Mouse (Mus musculus) midbrain, embryonic 14.5 days (tissue): ENCODE measurements at regions not wholly inside any gene's neighbourhood (a gene's known extent, or its start where the extent isn't known, plus 50 kb on each side); places are given as distances from the start of the nearest gene placed in this dataset.

Source experiments
- ATAC-seq: fragments of 200-750 bp; cut with Nextera tagmentation; 2 replicates; pipeline ENCODE4 v1.8.0; 2017; ENCODE audit warnings: moderate number of reproducible peaks, moderate library complexity; ENCODE audit not compliant: low FRiP score, low TSS enrichment
- DNase-seq: peaks from one replicate; pipeline ENCODE4 v3.0.0-alpha.2; 2015
- H3K27ac ChIP-seq: fragments of 300-500 bp; sonication (generic); replicated peaks from 2 replicates; pipeline ENCODE4 v1.5.1; 2014; ENCODE audit warnings: mild to moderate bottlenecking, low read depth, low read length, moderate library complexity
- H3K27me3 ChIP-seq: fragments of 300-500 bp; sonication (generic); 2 replicates; pipeline ENCODE4 v1.6.1; 2014; ENCODE audit warnings: low read length, control low read depth, mixed read lengths; ENCODE audit not compliant: control insufficient read depth, insufficient read depth
- H3K36me3 ChIP-seq: fragments of 300-500 bp; sonication (generic); 2 replicates; pipeline ENCODE4 v1.6.1; 2014; ENCODE audit warnings: low read length, control low read depth; ENCODE audit not compliant: control insufficient read depth, insufficient read depth
- H3K4me1 ChIP-seq: fragments of 300-500 bp; sonication (generic); 2 replicates; pipeline ENCODE4 v1.6.1; 2014; ENCODE audit warnings: mild to moderate bottlenecking, antibody characterized with exemption, low read length, control low read depth; ENCODE audit not compliant: control insufficient read depth, insufficient read depth
- H3K4me2 ChIP-seq: fragments of 300-500 bp; sonication (generic); 2 replicates; pipeline ENCODE4 v1.6.1; 2014; ENCODE audit warnings: mild to moderate bottlenecking, low read length, moderate library complexity
- H3K4me3 ChIP-seq: fragments of 300-500 bp; sonication (generic); replicated peaks from 2 replicates; pipeline ENCODE4 v1.5.1; 2014; ENCODE audit warnings: low read depth, low read length
- H3K9ac ChIP-seq: fragments of 300-500 bp; sonication (generic); replicated peaks from 2 replicates; pipeline ENCODE4 v1.6.1; 2014; ENCODE audit warnings: mild to moderate bottlenecking, low read length, moderate library complexity
- H3K9me3 ChIP-seq: fragments of 300-500 bp; sonication (generic); 2 replicates; pipeline ENCODE4 v1.6.1; 2016; ENCODE audit warnings: low read length, control low read depth, mixed read lengths; ENCODE audit not compliant: control insufficient read depth
- WGBS: fragments of 180-500 bp; shearing (Covaris S2); extraction: QIAGEN DNeasy Blood & Tissue Kit; methylation state at CpG from one replicate; pipeline ENCODE4 v1.1.7; 2014; 5-methylcytosine and 5-hydroxymethylcytosine counted together

DNA sequence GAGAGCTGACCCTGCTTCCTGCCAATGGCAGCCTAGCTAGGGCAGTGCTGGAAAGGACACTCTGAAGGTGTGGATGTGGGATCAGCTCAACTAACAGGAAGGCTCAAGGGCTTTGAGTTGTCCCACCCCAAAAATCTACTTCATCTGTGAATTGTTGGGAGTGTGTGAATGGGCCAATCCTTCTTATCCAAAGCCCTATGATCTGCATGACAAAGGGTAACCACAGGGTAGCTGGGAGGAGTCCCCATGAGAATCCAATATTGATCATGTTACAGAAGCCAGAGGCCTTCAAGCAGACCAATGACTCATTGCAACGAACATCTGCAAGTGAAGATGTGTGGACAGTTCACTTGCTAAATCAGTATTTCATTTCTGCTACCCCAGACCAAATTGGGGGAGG is 51.1 kb upstream of the Adra1b start:
- Histone ChIP-seq H3K4me2 (no peak overlapping the region), H3K9me3 (no peaks in the 10 kb centered on the region), H3K9ac (no peak overlapping the region), H3K36me3 (no peaks in the 10 kb centered on the region), H3K27ac (no peak overlapping the region), H3K4me1 (no peaks in the 10 kb centered on the region), H3K4me3 (no peak overlapping the region), H3K27me3 (no peaks in the 10 kb centered on the region)
- WGBS = 77% methylated on average over 1 of the region's 1 CpGs
- no peak for ATAC-seq
- DNase-seq = no peak

DNA sequence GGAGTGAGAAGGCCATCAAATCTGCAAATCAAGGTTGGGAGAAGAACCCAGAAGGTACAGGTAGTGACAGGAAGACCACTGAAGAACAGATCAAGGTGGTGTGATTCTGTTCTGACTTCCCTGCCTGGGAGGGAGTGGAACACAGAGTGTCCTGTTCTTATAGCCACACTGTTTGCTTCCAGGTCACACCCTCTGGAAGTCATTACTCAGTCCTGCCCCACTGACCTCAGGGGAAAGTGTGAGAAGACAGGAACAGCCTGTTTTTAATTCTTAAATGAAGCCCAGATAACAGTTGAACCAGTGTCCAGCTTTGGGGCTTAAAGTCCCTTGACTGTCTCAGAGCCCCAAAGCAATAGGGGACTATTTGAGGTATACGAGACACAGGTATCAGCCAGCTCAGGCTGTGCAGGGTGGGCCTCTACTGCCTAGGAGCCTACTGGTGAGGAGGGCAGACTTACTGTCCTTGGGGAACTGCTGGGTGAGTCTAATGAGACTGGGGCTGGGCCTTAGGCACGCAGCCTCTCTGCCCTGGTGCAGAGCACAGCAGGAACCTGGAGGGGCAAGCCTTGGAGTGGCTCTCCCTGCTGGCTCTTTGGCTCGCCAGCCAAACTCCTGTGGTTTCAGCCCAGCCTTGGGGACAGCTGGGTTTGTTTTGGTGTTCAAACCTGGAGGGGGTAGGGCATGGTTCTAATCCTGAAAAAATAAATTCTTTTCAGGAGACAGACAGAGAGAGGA is 57.4 kb upstream of the Adra1b start:
- WGBS = 44% methylated on average over 3 of the region's 3 CpGs
- no peaks in the 10 kb centered on the region for H3K9me3 ChIP-seq
- H3K4me2 ChIP-seq = no peak overlapping the region
- no peaks in the 10 kb centered on the region for H3K36me3 ChIP-seq
- H3K4me1 ChIP-seq = no peaks in the 10 kb centered on the region
- H3K4me3 ChIP-seq = no peak overlapping the region
- H3K9ac ChIP-seq = no peak overlapping the region
- DNase-seq (no peak), ATAC-seq (no peak)
- H3K27ac ChIP-seq = no peak overlapping the region
- no peaks in the 10 kb centered on the region for H3K27me3 ChIP-seq

DNA sequence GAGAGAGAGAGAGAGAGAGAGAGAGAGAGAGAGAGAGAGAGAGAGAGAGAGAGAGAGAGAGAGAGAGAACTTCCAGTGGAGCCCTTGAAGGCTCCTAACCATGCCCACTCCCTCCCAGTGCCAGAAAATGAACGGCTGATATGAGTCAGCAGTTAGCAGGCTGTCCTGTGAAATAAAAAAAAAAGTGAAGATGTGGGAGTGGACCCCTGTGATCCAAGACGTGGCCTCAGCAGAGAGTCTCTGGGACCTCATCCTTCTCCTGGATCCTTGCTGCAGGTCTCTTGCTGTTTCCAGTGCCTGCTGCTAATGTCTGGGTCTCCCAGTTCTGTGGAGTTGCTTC is 57.9 kb upstream of the Adra1b start:
- 54% methylated on average over 2 of the region's 2 CpGs for WGBS
- Histone ChIP-seq H3K4me2 (no peak overlapping the region), H3K4me3 (no peak overlapping the region), H3K4me1 (no peaks in the 10 kb centered on the region), H3K9me3 (no peaks in the 10 kb centered on the region), H3K27me3 (no peaks in the 10 kb centered on the region), H3K27ac (no peak overlapping the region), H3K36me3 (no peaks in the 10 kb centered on the region), H3K9ac (no peak overlapping the region)
- ATAC-seq = no peak
- no peak for DNase-seq

DNA sequence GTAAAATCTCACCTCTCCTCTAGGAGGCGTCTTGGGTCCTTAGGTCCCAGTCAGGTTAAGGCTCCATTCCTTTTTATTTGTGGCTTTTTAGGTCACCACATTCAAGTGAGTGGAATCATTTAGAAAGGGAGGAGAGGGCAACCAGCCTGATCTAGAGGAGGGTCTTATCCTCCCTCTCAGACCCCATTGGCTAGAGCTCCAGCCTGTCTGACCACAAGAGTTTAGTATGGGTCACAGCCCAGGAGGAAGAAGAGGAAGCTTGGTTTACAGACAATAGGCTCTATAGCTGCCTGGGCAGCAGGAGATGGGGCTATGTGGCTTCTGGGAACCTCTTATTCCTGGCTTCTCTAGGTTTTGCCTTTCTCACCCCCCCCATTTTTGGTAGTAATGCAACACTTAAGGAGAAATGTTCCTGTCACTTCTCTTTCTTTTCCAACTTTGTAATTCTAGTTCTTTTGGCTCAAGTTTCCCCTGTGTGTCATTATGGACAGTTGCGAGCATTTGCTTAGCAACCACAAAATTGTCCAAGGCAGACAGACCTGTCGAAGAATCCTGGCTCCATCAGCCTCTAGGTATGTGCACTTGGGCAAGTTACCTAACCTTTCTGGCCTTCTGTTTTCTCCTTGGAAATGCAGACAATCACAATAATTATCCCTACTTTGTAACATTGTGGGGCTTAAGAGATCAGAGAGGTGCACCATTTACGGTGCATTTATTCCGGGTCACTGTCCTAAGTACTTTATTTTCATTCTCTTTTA is 59.5 kb upstream of the Adra1b start:
- Histone ChIP-seq H3K9me3 (no peaks in the 10 kb centered on the region), H3K27ac (no peak overlapping the region), H3K4me2 (no peak overlapping the region), H3K9ac (no peak overlapping the region), H3K4me3 (no peak overlapping the region), H3K36me3 (no peaks in the 10 kb centered on the region), H3K4me1 (no peaks in the 10 kb centered on the region), H3K27me3 (no peaks in the 10 kb centered on the region)
- DNase-seq = no peak
- no peak for ATAC-seq
- WGBS = 80% methylated on average over 5 of the region's 5 CpGs

DNA sequence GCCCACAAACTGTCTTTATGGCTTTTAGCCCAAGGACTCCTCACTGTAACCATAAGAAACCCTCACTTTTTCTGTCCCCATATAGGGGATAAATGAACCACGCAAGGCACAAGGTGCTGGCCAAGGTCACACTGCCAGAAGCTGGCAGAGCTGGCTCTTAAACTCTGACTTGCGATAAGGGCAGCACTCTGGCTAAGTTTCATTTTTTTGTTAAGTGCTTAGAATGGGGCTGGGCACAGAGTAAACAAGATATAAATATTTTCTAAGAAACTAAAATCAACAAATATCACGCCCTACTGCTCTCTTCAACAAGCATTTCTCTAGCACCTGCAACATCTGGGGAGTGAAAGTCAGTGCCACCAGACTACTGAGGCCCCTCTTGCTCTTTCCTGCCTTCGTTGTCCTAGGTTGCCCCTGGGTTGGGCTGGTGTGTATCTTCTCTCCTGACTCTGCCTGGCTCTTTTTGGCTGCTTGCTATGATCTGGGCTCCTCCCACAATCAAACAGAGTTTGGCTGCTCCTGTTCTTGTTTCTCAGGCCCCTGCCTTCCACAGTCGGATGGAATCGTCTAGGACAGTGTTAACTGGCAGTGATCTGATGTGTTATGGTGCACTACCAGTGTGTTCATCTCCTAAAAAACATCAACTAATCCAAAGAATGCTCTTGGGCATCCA is 60.5 kb upstream of the Adra1b start:
- Histone ChIP-seq H3K4me1 (no peaks in the 10 kb centered on the region), H3K27me3 (no peaks in the 10 kb centered on the region), H3K36me3 (no peaks in the 10 kb centered on the region), H3K27ac (no peak overlapping the region), H3K4me3 (no peak overlapping the region), H3K9ac (no peak overlapping the region), H3K9me3 (no peaks in the 10 kb centered on the region), H3K4me2 (no peak overlapping the region)
- DNase-seq (no peak), ATAC-seq (no peak)
- 89% methylated on average over 6 of the region's 6 CpGs for WGBS

DNA sequence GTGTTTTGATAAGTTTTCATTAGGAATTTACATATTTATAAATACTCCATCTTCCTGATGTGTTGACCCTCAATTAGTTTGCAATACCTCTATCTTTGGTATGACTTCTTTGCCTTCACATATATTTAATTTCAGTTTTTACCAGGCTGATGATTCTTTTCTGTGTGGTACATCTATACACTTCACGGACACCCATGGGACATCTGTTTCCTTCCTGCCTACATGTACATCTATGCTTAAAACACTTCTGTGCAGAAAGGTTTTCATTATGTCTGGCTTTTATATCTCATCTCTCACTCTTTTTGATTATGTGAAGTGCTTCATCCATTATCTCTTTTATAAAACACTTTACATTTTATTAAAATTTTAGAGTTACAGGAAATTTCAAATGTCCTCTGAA is 66.8 kb upstream of the Adra1b start:
- WGBS = 98% methylated on average over 1 of the region's 1 CpGs
- no peaks in the 10 kb centered on the region for H3K36me3 ChIP-seq
- no peak overlapping the region for H3K27ac ChIP-seq
- ATAC-seq = no peak
- H3K27me3 ChIP-seq = no peaks in the 10 kb centered on the region
- DNase-seq = no peak
- H3K9me3 ChIP-seq = no peaks in the 10 kb centered on the region
- H3K4me1 ChIP-seq = no peaks in the 10 kb centered on the region
- H3K4me3 ChIP-seq = no peak overlapping the region
- H3K9ac ChIP-seq = no peak overlapping the region
- H3K4me2 ChIP-seq = no peak overlapping the region

DNA sequence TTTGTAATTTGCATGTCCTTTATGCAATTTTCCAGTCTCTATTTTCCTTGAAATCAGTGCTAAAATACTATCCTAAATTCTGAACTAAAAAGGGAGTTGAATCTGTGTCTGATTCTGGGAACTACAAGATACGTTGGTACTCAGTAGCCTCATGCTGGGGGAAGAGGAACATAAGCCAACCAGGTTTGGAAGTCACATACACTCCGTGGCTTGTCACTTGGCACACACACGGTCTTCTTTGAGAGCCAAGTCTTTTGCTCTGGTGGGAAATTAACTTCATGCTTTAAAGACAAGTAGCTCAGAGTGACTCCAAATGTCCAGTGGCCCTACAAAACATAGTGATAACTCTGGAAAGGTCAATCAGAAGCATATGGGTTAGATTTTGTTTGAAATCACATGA is 70.9 kb upstream of the Adra1b start:
- H3K9ac ChIP-seq = no peak overlapping the region
- H3K4me2 ChIP-seq = no peak overlapping the region
- no peak overlapping the region for H3K4me3 ChIP-seq
- H3K36me3 ChIP-seq = no peaks in the 10 kb centered on the region
- 82% methylated on average over 3 of the region's 3 CpGs for WGBS
- H3K9me3 ChIP-seq = no peaks in the 10 kb centered on the region
- no peaks in the 10 kb centered on the region for H3K27me3 ChIP-seq
- DNase-seq = no peak
- ATAC-seq = no peak
- no peaks in the 10 kb centered on the region for H3K4me1 ChIP-seq
- no peak overlapping the region for H3K27ac ChIP-seq

DNA sequence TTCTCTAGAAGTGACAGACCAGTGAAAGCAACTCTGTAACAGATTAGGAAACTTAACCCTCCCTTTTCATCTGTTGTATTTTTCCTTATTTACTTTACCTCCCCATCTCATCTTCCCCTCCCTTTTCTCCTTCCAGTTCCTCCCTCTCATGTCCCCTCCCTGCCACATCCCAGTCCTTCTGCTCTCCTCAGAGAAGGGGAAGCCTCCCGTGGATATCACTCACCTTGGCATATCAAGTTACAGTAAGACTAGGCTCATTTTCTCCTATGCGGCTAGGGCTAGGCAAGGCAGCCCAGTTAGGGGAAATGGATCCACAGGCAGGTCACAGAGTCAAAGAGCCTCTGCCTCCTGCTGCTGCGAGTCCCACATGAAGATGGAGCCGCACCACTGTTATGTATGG is 75.0 kb upstream of the Adra1b start:
- Histone ChIP-seq H3K36me3 (no peaks in the 10 kb centered on the region), H3K4me3 (no peak overlapping the region), H3K4me1 (no peaks in the 10 kb centered on the region; the same call in 1 of the 2 replicates), H3K9ac (no peak overlapping the region), H3K4me2 (no peak overlapping the region), H3K27me3 (no peaks in the 10 kb centered on the region), H3K9me3 (no peaks in the 10 kb centered on the region), H3K27ac (no peak overlapping the region)
- ATAC-seq (no peak), DNase-seq (no peak)
- 67% methylated on average over 4 of the region's 4 CpGs for WGBS

DNA sequence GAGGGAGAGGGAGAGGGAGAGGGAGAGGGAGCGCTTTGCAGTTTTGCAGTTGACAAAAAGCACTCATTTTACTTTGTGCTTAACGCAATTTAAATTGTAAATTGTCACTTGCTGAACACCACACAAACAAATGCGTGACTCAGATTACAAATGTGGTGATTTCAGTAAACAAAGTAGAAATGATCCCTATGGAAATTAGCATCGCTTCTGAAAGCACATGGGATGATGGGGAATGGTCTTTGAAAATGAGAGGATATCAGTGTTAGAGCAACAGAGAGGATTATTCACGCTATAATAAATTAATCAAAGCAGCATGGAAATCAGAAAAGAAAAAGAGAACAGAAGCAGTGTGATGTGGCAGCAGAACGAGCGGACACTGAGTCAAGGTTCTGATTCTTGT is 78.4 kb upstream of the Adra1b start:
- peak; percentile 13 for DNase-seq
- 42% methylated on average over 7 of the region's 7 CpGs for WGBS
- no peak overlapping the region for H3K9ac ChIP-seq
- no peaks in the 10 kb centered on the region; the same call in 1 of the 2 replicates for H3K4me1 ChIP-seq
- no peak overlapping the region for H3K4me2 ChIP-seq
- H3K27me3 ChIP-seq = no peaks in the 10 kb centered on the region
- H3K4me3 ChIP-seq = no peak overlapping the region
- no peaks in the 10 kb centered on the region for H3K36me3 ChIP-seq
- no peak overlapping the region for H3K27ac ChIP-seq
- no peaks in the 10 kb centered on the region for H3K9me3 ChIP-seq
- no peak for ATAC-seq
